Mouse (Mus musculus) liver, embryonic 18 days (tissue): ENCODE data around the gene 4930522L14Rik. TPM values are rescaled to one million over a fixed set of nuclear protein-coding genes. Genes with fewer than 3 reads are reported as not detected.

ENCODE experiments used
- polyA plus RNA-seq: library from polyadenylated mRNA; depleted of rRNA; stranded (reverse); fragments of >200 nt; gene quantifications from 2 replicates; pipeline ENCODE4 v1.2.3, GENCODE M21; 2012; rRNA removed

4930522L14Rik gene
- 1.8 and 2.4 TPM in 2 replicates for polyA plus RNA-seq

GRCm38 (mm10) chr5:109751391-109752071 is at the start of gene 4930522L14Rik:
Gene 4930522L14Rik, minus strand, starts transcription at chr5:109751886.

DNA sequence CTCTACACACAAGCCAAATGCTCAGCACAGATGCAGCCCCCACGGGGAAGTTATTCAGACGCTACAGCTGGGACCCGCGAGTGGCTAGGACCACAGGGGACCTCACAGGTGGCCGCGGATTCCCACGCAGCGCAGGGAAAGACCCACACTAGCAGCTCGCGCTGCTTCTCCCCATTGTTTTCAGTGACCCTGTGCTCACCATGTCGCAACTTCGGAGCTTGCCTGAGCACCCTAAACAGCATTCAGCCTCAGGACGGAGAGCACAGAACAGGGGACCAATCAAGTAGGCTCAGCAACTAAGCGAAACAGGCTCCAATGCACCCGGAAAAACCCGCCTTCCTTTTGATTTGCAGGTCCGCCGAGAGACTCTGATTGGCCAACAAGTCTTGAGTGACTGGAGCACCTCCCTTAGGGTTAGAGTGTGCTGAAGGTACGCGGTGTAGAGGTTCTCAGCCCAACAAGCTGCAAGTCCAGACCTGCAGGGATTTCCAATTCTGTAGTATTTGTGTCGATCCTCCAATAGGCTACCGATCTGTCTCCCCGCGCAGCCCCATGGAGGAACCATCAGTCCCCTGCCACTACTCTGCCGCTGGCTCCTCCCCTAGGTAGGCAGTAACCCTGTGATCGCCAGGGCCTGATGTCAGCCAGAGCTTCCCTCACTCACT is 61.0 kb downstream of the 4930522L14Rik start, which contains the start of gene 5430403G16Rik:
TSS of gene 5430403G16Rik (minus strand) at position 505 of the 665 bp plus-strand sequence.

Other genes with a start within 250 kb of the 4930522L14Rik start
- 7.5 and 9.3 TPM in 2 replicates for gene Crlf2, start 192.9 kb downstream of the 4930522L14Rik start, polyA plus RNA-seq
- gene 5430403G16Rik, start 60.8 kb downstream of the 4930522L14Rik start, polyA plus RNA-seq, result 0.18 and 0.26 TPM in 2 replicates
- gene Gm15446, start 171.5 kb upstream of the 4930522L14Rik start, polyA plus RNA-seq, result 0.01 and 0.05 TPM in 2 replicates
- gene Zfp932, start 244.6 kb upstream of the 4930522L14Rik start, polyA plus RNA-seq, result 3.7 and 3.8 TPM in 2 replicates